Mouse (Mus musculus) neural tube, embryonic 14.5 days (tissue): ENCODE data around the gene Rfk. TPM values are rescaled to one million over a fixed set of nuclear protein-coding genes. Genes with fewer than 3 reads are reported as not detected.

ENCODE experiments used
- ATAC-seq: fragments of 200-750 bp; cut with Nextera tagmentation; 2 replicates; pipeline ENCODE4 v1.8.0; 2017; ENCODE audit warnings: low read depth, mild to moderate bottlenecking, moderate TSS enrichment, moderate library complexity
- H3K27ac ChIP-seq: fragments of 300-500 bp; sonication (generic); 2 replicates; pipeline ENCODE4 v1.5.1; 2014; ENCODE audit warnings: low read depth, mild to moderate bottlenecking, control low read depth, low read length, moderate library complexity, mixed read lengths
- H3K27me3 ChIP-seq: fragments of 300-500 bp; sonication (generic); 2 replicates; pipeline ENCODE4 v1.6.1; 2014; ENCODE audit warnings: low read length; ENCODE audit not compliant: control insufficient read depth, insufficient read depth
- H3K36me3 ChIP-seq: fragments of 300-500 bp; sonication (generic); 2 replicates; pipeline ENCODE4 v1.6.1; 2014; ENCODE audit warnings: low read length, mixed read lengths; ENCODE audit not compliant: control insufficient read depth, insufficient read depth
- H3K4me1 ChIP-seq: fragments of 300-500 bp; sonication (generic); 2 replicates; pipeline ENCODE4 v1.6.1; 2014; ENCODE audit warnings: low read length; ENCODE audit not compliant: control insufficient read depth, insufficient read depth
- H3K4me2 ChIP-seq: fragments of 300-500 bp; sonication (generic); 2 replicates; pipeline ENCODE4 v1.6.1; 2014; ENCODE audit warnings: mild to moderate bottlenecking, low read depth, low read length, control low read depth
- H3K4me3 ChIP-seq: fragments of 300-500 bp; sonication (generic); 2 replicates; pipeline ENCODE4 v1.5.1; 2014; ENCODE audit warnings: low read depth, low read length, control low read depth, mixed read lengths
- H3K9ac ChIP-seq: fragments of 300-500 bp; sonication (generic); replicated peaks from 2 replicates; pipeline ENCODE4 v1.6.1; 2014; ENCODE audit warnings: low read depth, mild to moderate bottlenecking, control low read depth, low read length, mixed read lengths
- H3K9me3 ChIP-seq: fragments of 300-500 bp; sonication (generic); 2 replicates; pipeline ENCODE4 v1.6.1; 2016; ENCODE audit warnings: low read length; ENCODE audit not compliant: control insufficient read depth
- WGBS: fragments of 180-500 bp; shearing (Covaris S2); extraction: QIAGEN DNeasy Blood & Tissue Kit; methylation state at CpG from one replicate; pipeline ENCODE4 v1.1.7; 2014; 5-methylcytosine and 5-hydroxymethylcytosine counted together
- polyA plus RNA-seq: library from polyadenylated mRNA; unstranded; fragments of >200 nt; fragmentation: Nextera tagmentation; extraction: Ambion mirVana; gene quantifications from 2 replicates; pipeline ENCODE4 v1.2.1, GENCODE M21; 2014

Rfk gene
- polyA plus RNA-seq, 1 experiment from 2014 or later: 101 TPM

DNA sequence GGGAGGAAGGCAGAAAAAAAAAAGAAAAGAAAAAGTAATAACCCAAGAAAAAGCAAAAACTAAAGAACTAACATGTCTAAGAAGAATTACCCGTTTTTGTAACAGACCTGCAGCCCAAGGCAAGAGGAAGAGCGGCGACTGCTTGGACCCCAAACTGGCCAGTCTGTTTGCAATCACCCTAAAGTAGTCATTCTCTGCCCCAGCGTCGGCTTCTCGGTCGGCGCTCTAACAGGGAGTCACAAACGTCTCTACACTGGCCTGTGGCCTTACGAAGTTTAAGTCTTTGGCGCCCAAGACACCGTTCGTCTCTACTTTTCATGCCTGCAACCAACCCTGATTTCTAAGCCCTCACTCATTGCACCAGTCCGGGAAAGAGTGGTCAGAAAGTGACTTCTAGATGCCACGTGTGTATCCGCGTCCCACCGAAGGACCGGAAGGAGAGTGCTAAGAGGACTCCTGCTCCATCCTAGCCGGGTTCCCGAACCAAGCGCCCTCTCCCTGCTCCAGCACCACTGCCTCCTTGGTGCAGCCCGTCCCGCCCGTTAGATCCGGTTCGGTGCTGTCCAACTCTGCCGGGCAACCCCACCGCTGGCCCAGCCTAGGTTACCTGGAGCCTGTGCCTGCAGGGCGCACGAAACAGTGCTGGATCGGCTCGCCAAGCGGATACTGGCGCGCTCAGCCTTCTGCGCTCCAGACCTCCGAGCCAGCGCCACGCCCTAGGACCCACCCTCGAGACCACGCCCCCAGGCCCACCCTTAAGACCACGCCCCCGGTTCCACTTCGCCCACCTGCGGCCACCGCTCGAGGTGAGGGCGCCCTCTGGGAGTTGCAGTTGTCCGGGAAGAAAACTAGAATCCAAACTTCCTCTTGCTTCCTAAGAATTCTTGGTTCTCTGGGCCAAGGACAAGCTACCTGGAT is 37.6 kb upstream of the Rfk start:
- Histone ChIP-seq H3K36me3 (no peaks in the 10 kb centered on the region), H3K9me3 (no peaks in the 10 kb centered on the region), H3K4me2 (peak overlapping the region; percentile 56), H3K4me3 (peak overlapping the region; percentile 25), H3K9ac (no peak overlapping the region; the same call in 1 of the 2 replicates), H3K4me1 (no peaks in the 10 kb centered on the region), H3K27me3 (peaks cover 3% of the 10 kb centered on the region; the same call in 1 of the 2 replicates), H3K27ac (no peak overlapping the region)
- ATAC-seq: peak; percentile 49; the same call in 1 of the 2 replicates
- 2% methylated on average over 50 of the region's 50 CpGs for WGBS

GRCm38 (mm10) chr19:17356932-17357331 is 36.9 kb upstream of the Rfk start:
- 73% methylated on average over 6 of the region's 6 CpGs for WGBS
- Histone ChIP-seq H3K4me1 (no peaks in the 10 kb centered on the region), H3K36me3 (no peaks in the 10 kb centered on the region), H3K27me3 (peaks cover 3% of the 10 kb centered on the region; the same call in 1 of the 2 replicates), H3K27ac (no peak overlapping the region), H3K9ac (no peak overlapping the region), H3K9me3 (no peaks in the 10 kb centered on the region), H3K4me3 (no peak overlapping the region), H3K4me2 (no peak overlapping the region)
- ATAC-seq: no peak

DNA sequence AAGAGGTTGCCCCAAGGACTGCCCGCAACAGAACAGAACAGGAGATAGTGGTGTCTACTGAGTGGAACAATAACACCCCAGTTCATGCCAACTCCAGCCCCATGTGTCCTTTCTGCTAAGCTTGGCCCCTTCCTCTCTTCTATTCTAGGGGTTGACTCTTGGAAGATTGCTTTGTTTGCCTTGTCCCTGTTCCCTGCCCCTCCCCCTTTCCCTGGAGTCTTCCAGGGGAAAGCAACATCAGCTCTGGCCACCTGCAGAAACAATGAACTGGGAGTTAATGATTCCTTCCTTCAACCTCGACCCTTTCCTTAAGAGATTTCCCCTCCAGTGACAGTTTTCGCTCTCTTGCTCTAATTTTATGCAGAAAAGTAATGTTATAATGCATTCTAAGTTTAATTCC is 36.5 kb upstream of the Rfk start:
- Histone ChIP-seq H3K4me1 (no peaks in the 10 kb centered on the region), H3K9ac (no peak overlapping the region)
- no peak for ATAC-seq

GRCm38 (mm10) chr19:17359315-17359890 is 34.4 kb upstream of the Rfk start:
- H3K27ac ChIP-seq: no peak overlapping the region
- no peaks in the 10 kb centered on the region for H3K36me3 ChIP-seq
- 87% methylated on average over 14 of the region's 14 CpGs for WGBS
- peaks cover 3% of the 10 kb centered on the region; the same call in 1 of the 2 replicates for H3K27me3 ChIP-seq
- H3K9me3 ChIP-seq: no peaks in the 10 kb centered on the region
- no peak for ATAC-seq
- no peak overlapping the region for H3K9ac ChIP-seq
- H3K4me1 ChIP-seq: no peaks in the 10 kb centered on the region
- H3K4me3 ChIP-seq: no peak overlapping the region
- H3K4me2 ChIP-seq: no peak overlapping the region

More for the DNA sequence above, 36.5 kb upstream of the Rfk start:
- Histone ChIP-seq H3K4me2 (no peak overlapping the region), H3K27me3 (peaks cover 3% of the 10 kb centered on the region; the same call in 1 of the 2 replicates), H3K9me3 (no peaks in the 10 kb centered on the region), H3K27ac (no peak overlapping the region), H3K4me3 (no peak overlapping the region), H3K36me3 (no peaks in the 10 kb centered on the region)
- WGBS: 42% methylated on average over 3 of the region's 3 CpGs

DNA sequence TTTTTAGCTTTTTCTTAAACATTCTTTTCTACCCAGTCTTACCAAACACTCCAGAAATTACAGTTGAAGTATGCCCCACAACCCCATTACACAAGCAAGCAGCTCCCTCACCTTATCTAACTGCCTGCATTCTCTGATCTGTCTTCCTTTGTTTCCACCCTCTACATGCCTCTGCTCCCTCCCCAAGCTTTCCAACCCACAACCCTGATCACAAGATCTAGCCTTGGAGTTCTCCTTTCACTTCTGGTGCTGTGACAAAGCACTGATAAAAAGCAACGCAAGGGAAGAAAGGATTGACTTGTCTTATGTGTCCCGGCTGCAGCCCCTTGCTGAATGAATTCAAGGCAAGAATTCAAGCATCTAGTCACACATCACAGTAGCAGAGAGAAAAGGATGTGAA is 32.7 kb upstream of the Rfk start:
- no peak overlapping the region for H3K4me2 ChIP-seq
- no peak overlapping the region for H3K4me3 ChIP-seq
- H3K36me3 ChIP-seq: no peaks in the 10 kb centered on the region
- H3K27ac ChIP-seq: no peak overlapping the region
- no peak for ATAC-seq
- 77% methylated on average over 2 of the region's 2 CpGs for WGBS
- H3K4me1 ChIP-seq: no peaks in the 10 kb centered on the region
- no peak overlapping the region for H3K9ac ChIP-seq
- H3K27me3 ChIP-seq: no peaks in the 10 kb centered on the region
- no peaks in the 10 kb centered on the region for H3K9me3 ChIP-seq

- H3K27ac ChIP-seq: no peak overlapping the region
- no peaks in the 10 kb centered on the region for H3K9me3 ChIP-seq
- no peak for ATAC-seq
- H3K4me2 ChIP-seq: no peak overlapping the region
- no peak overlapping the region for H3K4me3 ChIP-seq
- no peaks in the 10 kb centered on the region for H3K36me3 ChIP-seq
- H3K9ac ChIP-seq: no peak overlapping the region
- 40% methylated on average over 3 of the region's 3 CpGs for WGBS
- no peaks in the 10 kb centered on the region for H3K4me1 ChIP-seq
- H3K27me3 ChIP-seq: no peaks in the 10 kb centered on the region
Observed at GRCm38 (mm10) chr19:17364741-17365140, 29.1 kb upstream of the Rfk start.

- no peak for ATAC-seq
- no peaks in the 10 kb centered on the region for H3K4me1 ChIP-seq
- 91% methylated on average over 8 of the region's 8 CpGs for WGBS
Observed at GRCm38 (mm10) chr19:17366364-17367090, 27.3 kb upstream of the Rfk start.

DNA sequence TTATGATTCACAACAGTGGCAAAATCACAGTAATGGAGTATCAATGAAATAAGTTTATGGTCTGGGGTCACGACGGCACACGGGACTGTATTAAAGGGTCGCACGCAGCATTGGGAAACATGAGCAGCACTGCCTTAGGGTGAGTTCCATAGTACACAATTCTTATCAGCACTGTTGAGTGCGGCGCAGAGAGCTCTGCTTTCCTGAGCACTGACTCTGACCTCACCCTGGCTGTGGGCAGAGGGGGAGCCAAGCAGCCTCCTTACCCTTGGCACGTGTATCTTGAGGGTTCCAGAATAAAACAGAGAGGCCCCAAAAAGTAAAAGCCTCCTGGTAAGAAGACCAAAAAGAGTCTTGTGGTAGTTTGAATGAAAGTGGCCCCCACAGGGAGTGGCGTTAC is 25.3 kb upstream of the Rfk start:
- no peak for ATAC-seq
- Histone ChIP-seq H3K9ac (no peak overlapping the region), H3K27me3 (no peaks in the 10 kb centered on the region), H3K36me3 (no peaks in the 10 kb centered on the region), H3K9me3 (no peaks in the 10 kb centered on the region), H3K4me2 (no peak overlapping the region), H3K27ac (no peak overlapping the region), H3K4me3 (no peak overlapping the region), H3K4me1 (no peaks in the 10 kb centered on the region)
- WGBS: 90% methylated on average over 9 of the region's 9 CpGs

More at GRCm38 (mm10) chr19:17366364-17367090, 27.3 kb upstream of the Rfk start:
- H3K27ac ChIP-seq: no peak overlapping the region
- H3K4me3 ChIP-seq: no peak overlapping the region
- H3K9ac ChIP-seq: no peak overlapping the region
- no peaks in the 10 kb centered on the region for H3K9me3 ChIP-seq
- no peaks in the 10 kb centered on the region for H3K27me3 ChIP-seq
- H3K36me3 ChIP-seq: no peaks in the 10 kb centered on the region
- H3K4me2 ChIP-seq: no peak overlapping the region
